Mouse (Mus musculus): ENCODE results near the gene Dnali1. TPM values are rescaled to one million over a fixed set of nuclear protein-coding genes. Genes with fewer than 3 reads are reported as not detected.
A peak's percentile ranks its signal among the peaks of the same experiment; 100 is the strongest.

Dnali1 gene
- total RNA-seq (2014; fragmentation: Nextera tagmentation) (not detected in 2 replicates), total RNA-seq (2017) (0.11 TPM in 1 of 2 replicates, not detected in the other), polyA plus RNA-seq (2012) (0.02 TPM in 2 replicates)

GRCm38 (mm10) chr4:125065517-125066307, at the start of gene Dnali1:
Gene Dnali1 (minus strand): TSS chr4:125065703.
- Histone ChIP-seq H3K9me3 (replicated peaks) (no peaks in the 10 kb centered on the region), H3K36me3 (replicated peaks) (peaks cover 33% of the 10 kb centered on the region), H3K4me3 (ENCODE audit: low read depth, low read length) (peak within 1 kb of the TSS; percentile 95), H3K27me3 (ENCODE audit: insufficient read depth, low read length) (no peaks in the 10 kb centered on the region; the same call in 1 of the 2 replicates), H3K4me1 (ENCODE audit: insufficient read depth, low read depth, low read length) (peaks cover 44% of the 10 kb centered on the region)
- peak; percentile 60; the same call in 1 of the 2 replicates for ATAC-seq (ENCODE audit: extremely low read depth, insufficient number of reproducible peaks, low FRiP score, poor library complexity, severe bottlenecking)
- peak; percentile 32 for DNase-seq (ENCODE audit: low spot score)
- TF ChIP-seq GATA1 (IDR thresholded peaks at IDR 0.05; ENCODE audit: borderline replicate concordance, low read length) (no peak), GATA2 (IDR thresholded peaks at IDR 0.05; ENCODE audit: borderline replicate concordance, low read depth, low read length) (no peak), TAL1 (conservative IDR thresholded peaks at IDR 0.05; ENCODE audit: low read depth, low read length) (no peak), POLR2AphosphoS5 (IDR thresholded peaks at IDR 0.05; ENCODE audit: insufficient replicate concordance, low read depth, low read length) (no peak), CTCF (IDR thresholded peaks at IDR 0.05; ENCODE audit: low read depth, low read length) (no peak)

GRCm38 (mm10) chr4:125115081-125115480, 49.6 kb upstream of the Dnali1 start:
- Histone ChIP-seq H3K36me3 (replicated peaks) (peaks cover 62% of the 10 kb centered on the region), H3K9me3 (replicated peaks) (no peaks in the 10 kb centered on the region), H3K4me3 (ENCODE audit: low read depth, low read length) (no peak overlapping the region), H3K4me1 (ENCODE audit: insufficient read depth, low read depth, low read length) (peaks cover 36% of the 10 kb centered on the region), H3K27me3 (ENCODE audit: insufficient read depth, low read length) (no peaks in the 10 kb centered on the region)
- TF ChIP-seq GATA2 (IDR thresholded peaks at IDR 0.05; ENCODE audit: borderline replicate concordance, low read depth, low read length) (no peak), TAL1 (conservative IDR thresholded peaks at IDR 0.05; ENCODE audit: low read depth, low read length) (no peak), GATA1 (IDR thresholded peaks at IDR 0.05; ENCODE audit: borderline replicate concordance, low read length) (no peak), POLR2AphosphoS5 (IDR thresholded peaks at IDR 0.05; ENCODE audit: insufficient replicate concordance, low read depth, low read length) (no peak), CTCF (IDR thresholded peaks at IDR 0.05; ENCODE audit: low read depth, low read length) (no peak)
- DNase-seq (ENCODE audit: low spot score), result no peak
- ATAC-seq (ENCODE audit: extremely low read depth, insufficient number of reproducible peaks, low FRiP score, poor library complexity, severe bottlenecking), result no peak

- Histone ChIP-seq H3K27me3 (ENCODE audit: insufficient read depth, low read length) (no peaks in the 10 kb centered on the region), H3K4me1 (ENCODE audit: insufficient read depth, low read depth, low read length) (peaks cover 36% of the 10 kb centered on the region), H3K9me3 (replicated peaks) (no peaks in the 10 kb centered on the region), H3K4me3 (ENCODE audit: low read depth, low read length) (no peak overlapping the region), H3K36me3 (replicated peaks) (peaks cover 62% of the 10 kb centered on the region)
- TF ChIP-seq TAL1 (conservative IDR thresholded peaks at IDR 0.05; ENCODE audit: low read depth, low read length), result no peak
- no peak for TF ChIP-seq POLR2AphosphoS5 (IDR thresholded peaks at IDR 0.05; ENCODE audit: insufficient replicate concordance, low read depth, low read length)
- TF ChIP-seq CTCF (IDR thresholded peaks at IDR 0.05; ENCODE audit: low read depth, low read length), result peak; percentile 69
- ATAC-seq (ENCODE audit: extremely low read depth, insufficient number of reproducible peaks, low FRiP score, poor library complexity, severe bottlenecking) (peak; percentile 61; the same call in 1 of the 2 replicates), DNase-seq (ENCODE audit: low spot score) (peak; percentile 75)
Measured at GRCm38 (mm10) chr4:125114638-125115037, 49.1 kb upstream of the Dnali1 start.

GRCm38 (mm10) chr4:125105354-125105753, 39.9 kb upstream of the Dnali1 start:
- ATAC-seq (ENCODE audit: extremely low read depth, insufficient number of reproducible peaks, low FRiP score, poor library complexity, severe bottlenecking), result no peak

GRCm38 (mm10) chr4:125101334-125101733, 35.8 kb upstream of the Dnali1 start:
- no peak for ATAC-seq (ENCODE audit: extremely low read depth, insufficient number of reproducible peaks, low FRiP score, poor library complexity, severe bottlenecking)
- TF ChIP-seq POLR2AphosphoS5 (IDR thresholded peaks at IDR 0.05; ENCODE audit: insufficient replicate concordance, low read depth, low read length) (no peak), GATA1 (IDR thresholded peaks at IDR 0.05; ENCODE audit: borderline replicate concordance, low read length) (no peak), GATA2 (IDR thresholded peaks at IDR 0.05; ENCODE audit: borderline replicate concordance, low read depth, low read length) (no peak), TAL1 (conservative IDR thresholded peaks at IDR 0.05; ENCODE audit: low read depth, low read length) (no peak), CTCF (IDR thresholded peaks at IDR 0.05; ENCODE audit: low read depth, low read length) (no peak)
- no peak overlapping the region for H3K4me3 ChIP-seq (ENCODE audit: low read depth, low read length)
- H3K36me3 ChIP-seq (replicated peaks), result peaks cover 89% of the 10 kb centered on the region
- DNase-seq (ENCODE audit: low spot score), result no peak
- H3K27me3 ChIP-seq (ENCODE audit: insufficient read depth, low read length), result no peaks in the 10 kb centered on the region
- H3K9me3 ChIP-seq (replicated peaks), result no peaks in the 10 kb centered on the region
- peaks cover 7% of the 10 kb centered on the region for H3K4me1 ChIP-seq (ENCODE audit: insufficient read depth, low read depth, low read length)

More at GRCm38 (mm10) chr4:125105354-125105753, 39.9 kb upstream of the Dnali1 start:
- Histone ChIP-seq H3K9me3 (replicated peaks) (no peaks in the 10 kb centered on the region), H3K4me1 (ENCODE audit: insufficient read depth, low read depth, low read length) (peaks cover 2% of the 10 kb centered on the region; the same call in 1 of the 2 replicates), H3K4me3 (ENCODE audit: low read depth, low read length) (no peak overlapping the region), H3K27me3 (ENCODE audit: insufficient read depth, low read length) (no peaks in the 10 kb centered on the region), H3K36me3 (replicated peaks) (peaks cover 89% of the 10 kb centered on the region)
- DNase-seq (ENCODE audit: low spot score), result no peak
- no peak for TF ChIP-seq TAL1 (conservative IDR thresholded peaks at IDR 0.05; ENCODE audit: low read depth, low read length)
- no peak for TF ChIP-seq GATA2 (IDR thresholded peaks at IDR 0.05; ENCODE audit: borderline replicate concordance, low read depth, low read length)
- no peak for TF ChIP-seq CTCF (IDR thresholded peaks at IDR 0.05; ENCODE audit: low read depth, low read length)
- TF ChIP-seq GATA1 (IDR thresholded peaks at IDR 0.05; ENCODE audit: borderline replicate concordance, low read length), result no peak
- no peak for TF ChIP-seq POLR2AphosphoS5 (IDR thresholded peaks at IDR 0.05; ENCODE audit: insufficient replicate concordance, low read depth, low read length)

- H3K4me3 ChIP-seq (ENCODE audit: low read depth, low read length), result no peak overlapping the region
- H3K27me3 ChIP-seq (ENCODE audit: insufficient read depth, low read length), result no peaks in the 10 kb centered on the region
- H3K36me3 ChIP-seq (replicated peaks), result peaks cover 88% of the 10 kb centered on the region
- peak; percentile 45; the same call in 1 of the 2 replicates for ATAC-seq (ENCODE audit: extremely low read depth, insufficient number of reproducible peaks, low FRiP score, poor library complexity, severe bottlenecking)
- TF ChIP-seq CTCF (IDR thresholded peaks at IDR 0.05; ENCODE audit: low read depth, low read length), result peak; percentile 86
- no peak for TF ChIP-seq GATA2 (IDR thresholded peaks at IDR 0.05; ENCODE audit: borderline replicate concordance, low read depth, low read length)
- H3K4me1 ChIP-seq (ENCODE audit: insufficient read depth, low read depth, low read length), result peaks cover 7% of the 10 kb centered on the region
- DNase-seq (ENCODE audit: low spot score), result peak; percentile 74
- no peaks in the 10 kb centered on the region for H3K9me3 ChIP-seq (replicated peaks)
Measured at GRCm38 (mm10) chr4:125099458-125099857, 34.0 kb upstream of the Dnali1 start.
